Mouse (Mus musculus) hindbrain, embryonic 10.5 days (tissue): ENCODE results near the gene Misp. TPM values are rescaled to one million over a fixed set of nuclear protein-coding genes. Genes with fewer than 3 reads are reported as not detected.
A peak's percentile ranks its signal among the peaks of the same experiment; 100 is the strongest.

Source experiments
- DNase-seq: peaks from one replicate; pipeline ENCODE4 v3.0.0-alpha.2; 2017; ENCODE audit warnings: low spot score
- H3K27ac ChIP-seq: fragments of 300-500 bp; sonication (generic); 2 replicates; pipeline ENCODE4 v1.5.1; 2016; ENCODE audit warnings: mild to moderate bottlenecking, moderate library complexity
- H3K27me3 ChIP-seq: fragments of 300-500 bp; sonication (generic); 2 replicates; pipeline ENCODE4 v1.6.1; 2016; ENCODE audit warnings: mild to moderate bottlenecking; ENCODE audit not compliant: poor library complexity, insufficient read depth, severe bottlenecking
- H3K36me3 ChIP-seq: fragments of 300-500 bp; sonication (generic); 2 replicates; pipeline ENCODE4 v1.6.1; 2016; ENCODE audit warnings: mild to moderate bottlenecking, moderate library complexity
- H3K4me1 ChIP-seq: fragments of 300-500 bp; sonication (generic); replicated peaks from 2 replicates; pipeline ENCODE4 v1.6.1; 2016; ENCODE audit warnings: mild to moderate bottlenecking
- H3K4me3 ChIP-seq: fragments of 300-500 bp; sonication (generic); 2 replicates; pipeline ENCODE4 v1.5.1; 2016; ENCODE audit warnings: mild to moderate bottlenecking, moderate library complexity
- H3K9me3 ChIP-seq: fragments of 300-500 bp; sonication (generic); 2 replicates; pipeline ENCODE4 v1.6.1; 2016; ENCODE audit warnings: mild to moderate bottlenecking, moderate library complexity
- WGBS: fragments of 180-500 bp; shearing (Covaris S2); methylation state at CpG from one replicate; pipeline ENCODE4 v1.1.7; 2016; 5-methylcytosine and 5-hydroxymethylcytosine counted together
- polyA plus RNA-seq: library from polyadenylated mRNA; unstranded; fragments of >200 nt; fragmentation: Nextera tagmentation; extraction: Ambion mirVana; gene quantifications from 2 replicates; pipeline ENCODE4 v1.2.1, GENCODE M21; 2016

Gene Misp
- polyA plus RNA-seq, 1 experiment from 2014 or later: 1.0 TPM

DNA sequence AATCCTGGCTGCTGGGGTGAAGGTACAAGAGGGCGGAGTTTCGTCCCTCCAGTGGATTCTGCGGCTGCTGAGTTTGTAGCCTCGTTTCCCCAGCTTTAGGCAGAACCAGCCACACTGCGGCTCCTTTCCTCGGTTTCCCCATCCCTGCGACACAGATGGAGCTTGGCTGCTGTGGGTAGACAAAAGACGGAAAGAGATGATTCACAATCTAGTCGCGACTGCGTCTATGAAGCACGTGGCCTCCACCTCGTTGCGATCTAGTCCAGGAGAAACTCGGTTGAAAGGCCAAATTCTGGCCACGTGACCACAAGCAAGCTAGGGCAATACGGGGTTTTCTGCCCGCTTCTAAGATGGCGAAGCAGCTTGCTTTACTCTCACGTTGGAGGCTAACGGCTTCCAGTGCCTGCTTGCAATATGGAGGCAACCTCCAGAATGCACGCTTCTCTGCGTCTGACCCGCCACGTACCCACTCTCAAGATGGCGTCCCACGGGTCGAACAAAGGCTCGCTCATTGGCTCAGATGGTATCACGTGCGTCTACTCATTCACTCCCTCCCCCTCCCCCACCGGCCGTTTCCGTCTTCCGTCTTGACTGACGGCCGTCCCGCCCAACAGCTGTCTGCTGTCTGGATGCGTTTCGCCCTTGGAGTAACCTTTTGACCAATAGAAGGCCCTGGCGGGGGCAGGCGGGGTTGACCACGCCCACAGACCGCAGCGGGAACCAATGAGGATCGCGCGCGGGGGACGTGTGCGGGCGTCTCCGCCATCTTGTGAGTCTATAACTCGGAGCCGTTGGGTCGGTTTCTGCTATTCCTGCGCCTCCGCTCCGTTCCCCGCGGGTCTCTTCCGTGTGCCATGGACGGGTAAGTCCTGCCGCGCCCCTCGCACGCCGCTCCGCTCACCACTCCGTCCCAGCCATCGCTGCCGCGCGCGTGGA lies 33.3 kb downstream of the Misp start, which contains the start of gene Ptbp1:
Gene Ptbp1, plus strand, starts transcription at position 568 of the 936 bp plus-strand sequence.
- DNase-seq: peak; percentile 100
- Histone ChIP-seq H3K27ac (peak within 1 kb of the TSS; percentile 100), H3K4me1 (peaks cover 59% of the 10 kb centered on the region), H3K4me3 (peak within 1 kb of the TSS; percentile 98), H3K27me3 (no peaks in the 10 kb centered on the region), H3K36me3 (peaks cover 45% of the 10 kb centered on the region), H3K9me3 (no peaks in the 10 kb centered on the region)
- under 1% methylated on average over 75 of the region's 75 CpGs for WGBS

DNA sequence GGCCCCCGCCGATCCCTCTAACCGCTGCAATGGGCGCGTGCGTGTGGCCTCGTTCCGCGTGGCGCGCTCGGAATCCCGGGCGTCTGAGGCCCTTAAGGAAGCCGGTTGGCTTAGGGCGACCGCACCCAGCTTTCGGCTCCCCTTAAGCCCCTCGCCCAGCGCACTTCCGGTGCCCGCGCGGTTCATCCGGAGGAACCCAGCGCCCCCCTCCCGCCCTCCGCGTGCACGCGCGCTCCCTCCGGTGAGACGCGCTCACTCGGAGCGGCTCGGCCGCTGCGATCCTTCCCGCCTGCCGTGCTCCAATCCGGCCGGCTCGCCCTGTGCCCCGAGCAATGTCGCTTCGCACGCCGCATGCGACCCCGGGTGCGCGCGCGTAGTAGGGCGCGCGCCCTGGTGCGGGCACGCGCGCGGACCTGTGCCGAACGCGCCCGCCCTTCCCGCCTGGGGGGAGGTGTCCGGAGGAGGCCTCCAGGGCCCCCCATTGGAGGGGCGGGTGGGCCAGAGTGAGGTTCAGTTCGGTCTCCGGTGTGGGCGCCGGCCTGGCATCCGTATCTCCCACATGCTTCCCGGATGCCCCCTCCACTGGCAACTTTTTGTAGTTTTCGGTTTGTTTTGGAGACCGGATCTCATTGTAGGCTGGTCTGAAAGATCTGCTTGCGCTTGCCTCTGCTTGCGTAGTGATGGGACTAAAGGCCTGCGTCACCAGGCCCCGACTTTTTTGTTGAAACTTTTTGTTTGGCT lies 34.2 kb downstream of the Misp start:
- H3K36me3 ChIP-seq: peaks cover 54% of the 10 kb centered on the region
- peaks cover 60% of the 10 kb centered on the region for H3K4me1 ChIP-seq
- under 1% methylated on average over 83 of the region's 83 CpGs for WGBS

DNA sequence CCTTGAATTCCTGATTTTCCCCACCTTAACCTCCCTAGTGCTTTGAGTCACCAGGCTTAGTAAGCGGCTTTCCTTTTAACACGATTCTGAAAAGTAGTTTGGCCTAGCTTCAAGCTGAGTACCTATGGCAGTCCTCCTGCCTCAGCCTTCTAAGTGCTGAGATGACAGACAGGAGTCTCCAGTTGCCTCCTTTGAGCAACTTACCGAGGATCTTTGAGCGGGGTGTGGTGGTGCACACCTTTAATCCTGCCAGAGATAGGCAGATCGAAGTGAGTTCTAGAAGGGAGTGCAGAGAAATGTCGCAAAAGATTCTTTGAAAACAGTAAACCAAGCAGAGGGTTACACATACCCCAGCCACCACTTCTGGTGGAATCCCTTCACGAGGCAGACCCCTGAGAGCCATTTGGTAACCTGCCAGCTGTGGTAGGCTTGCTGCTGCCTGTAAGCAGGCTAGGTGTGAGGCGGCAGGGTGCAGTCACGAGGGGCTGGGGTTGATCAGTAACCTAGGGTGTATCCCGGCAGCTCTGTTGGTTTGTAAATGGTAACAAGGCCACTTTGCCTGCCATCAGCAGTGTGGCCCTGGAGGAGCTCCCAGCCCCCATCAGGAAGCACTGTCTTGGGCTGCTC lies 34.9 kb downstream of the Misp start:
- H3K9me3 ChIP-seq: no peaks in the 10 kb centered on the region
- peak overlapping the region; percentile 98 for H3K4me3 ChIP-seq
- H3K36me3 ChIP-seq: peaks cover 57% of the 10 kb centered on the region
- no peaks in the 10 kb centered on the region for H3K27me3 ChIP-seq
- DNase-seq: no peak
- WGBS: 8% methylated on average over 10 of the region's 10 CpGs
- H3K4me1 ChIP-seq: peaks cover 66% of the 10 kb centered on the region
- H3K27ac ChIP-seq: peak overlapping the region; percentile 100

More for the DNA sequence above, 34.2 kb downstream of the Misp start:
- H3K9me3 ChIP-seq: no peaks in the 10 kb centered on the region
- H3K27ac ChIP-seq: peak overlapping the region; percentile 100
- H3K4me3 ChIP-seq: peak overlapping the region; percentile 98
- H3K27me3 ChIP-seq: no peaks in the 10 kb centered on the region
- peak; percentile 81 for DNase-seq

DNA sequence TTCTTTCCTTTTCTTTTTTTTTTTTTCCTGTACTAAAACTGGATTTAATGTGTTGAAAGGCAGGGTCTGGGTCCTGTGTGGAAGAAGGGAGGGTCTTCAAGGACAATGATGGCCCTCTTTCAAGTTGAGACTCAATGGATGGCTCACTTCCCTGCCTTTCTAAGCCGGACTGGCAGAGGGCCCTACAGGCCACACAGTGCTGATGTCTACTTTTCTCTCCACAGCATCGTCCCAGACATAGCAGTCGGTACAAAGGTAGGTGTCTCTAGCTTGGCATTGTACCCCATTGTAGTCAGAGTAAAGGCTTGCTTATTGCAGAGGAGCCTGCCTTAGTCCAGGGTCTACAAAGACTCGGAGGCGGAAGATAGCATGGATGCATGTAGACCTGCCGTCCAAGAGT lies 35.5 kb downstream of the Misp start:
- H3K9me3 ChIP-seq: no peaks in the 10 kb centered on the region
- peaks cover 69% of the 10 kb centered on the region for H3K4me1 ChIP-seq
- WGBS: 62% methylated on average over 6 of the region's 6 CpGs
- H3K27me3 ChIP-seq: no peaks in the 10 kb centered on the region
- peak overlapping the region; percentile 98 for H3K4me3 ChIP-seq
- no peak for DNase-seq
- peaks cover 58% of the 10 kb centered on the region for H3K36me3 ChIP-seq
- H3K27ac ChIP-seq: peak overlapping the region; percentile 100; the same call in 1 of the 2 replicates

DNA sequence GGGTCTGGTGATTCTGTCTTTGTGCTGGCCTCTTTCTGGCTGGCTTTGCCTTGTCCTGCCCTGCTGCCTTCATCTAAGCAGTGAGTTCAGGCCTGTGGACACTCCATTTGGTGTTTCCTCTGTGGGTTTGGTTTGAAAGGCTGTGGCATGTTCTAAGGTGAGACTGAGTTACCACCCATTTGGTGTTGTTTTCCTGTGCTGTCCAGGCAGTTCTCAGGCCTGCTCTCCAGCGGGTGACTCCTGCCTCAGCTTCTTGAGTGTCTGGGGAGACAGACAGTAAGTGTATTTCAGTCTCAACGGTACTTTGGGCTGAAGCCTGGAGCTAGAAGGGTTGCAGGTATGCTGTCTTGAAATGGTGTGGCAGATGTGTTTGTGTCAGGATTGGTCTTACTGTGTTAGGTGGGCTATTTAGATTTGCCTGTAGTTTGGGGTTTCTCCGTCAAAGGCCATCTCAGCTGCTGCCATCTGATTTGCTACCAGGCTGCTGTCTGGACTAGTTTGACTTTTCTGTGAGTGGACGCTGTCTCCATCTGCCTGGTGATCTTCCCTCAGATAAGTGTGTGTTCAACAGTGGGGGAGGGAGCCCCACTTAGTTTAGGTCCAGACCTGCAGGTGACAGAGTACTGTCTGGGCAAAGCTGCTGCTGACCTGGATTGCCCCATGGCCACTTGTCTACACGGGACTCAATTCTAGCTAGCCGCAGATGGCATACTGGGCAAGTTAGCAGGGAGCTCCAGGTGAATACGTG lies 36.1 kb downstream of the Misp start:
- 74% methylated on average over 7 of the region's 7 CpGs for WGBS
- peaks cover 64% of the 10 kb centered on the region for H3K4me1 ChIP-seq
- H3K9me3 ChIP-seq: no peaks in the 10 kb centered on the region
- peak overlapping the region; percentile 98 for H3K4me3 ChIP-seq
- H3K27ac ChIP-seq: peak overlapping the region; percentile 100
- peaks cover 64% of the 10 kb centered on the region for H3K36me3 ChIP-seq
- DNase-seq: no peak
- H3K27me3 ChIP-seq: no peaks in the 10 kb centered on the region

DNA sequence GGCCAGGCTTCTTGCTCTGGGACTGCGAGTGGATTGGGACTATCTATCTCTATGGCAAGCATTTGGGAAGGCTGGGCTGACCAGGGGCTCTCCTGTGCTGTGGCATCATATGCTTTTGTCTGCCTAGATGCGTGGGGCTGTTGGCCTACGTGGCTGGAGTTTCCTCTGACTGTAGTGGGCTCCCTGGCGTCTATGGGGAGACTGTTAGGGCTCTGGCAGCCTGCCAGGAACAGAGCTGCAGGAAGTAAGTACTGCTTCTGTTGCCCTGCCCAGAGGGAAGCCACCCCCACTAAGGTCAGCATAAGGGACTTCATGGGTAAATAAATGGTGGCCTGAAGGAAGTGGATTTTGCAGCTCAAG lies 36.6 kb downstream of the Misp start:
- WGBS: 60% methylated on average over 4 of the region's 4 CpGs
- H3K4me1 ChIP-seq: peaks cover 59% of the 10 kb centered on the region
- H3K36me3 ChIP-seq: peaks cover 70% of the 10 kb centered on the region
- no peak for DNase-seq
- peak overlapping the region; percentile 98 for H3K4me3 ChIP-seq
- H3K27me3 ChIP-seq: no peaks in the 10 kb centered on the region
- H3K27ac ChIP-seq: peak overlapping the region; percentile 100
- no peaks in the 10 kb centered on the region for H3K9me3 ChIP-seq

DNA sequence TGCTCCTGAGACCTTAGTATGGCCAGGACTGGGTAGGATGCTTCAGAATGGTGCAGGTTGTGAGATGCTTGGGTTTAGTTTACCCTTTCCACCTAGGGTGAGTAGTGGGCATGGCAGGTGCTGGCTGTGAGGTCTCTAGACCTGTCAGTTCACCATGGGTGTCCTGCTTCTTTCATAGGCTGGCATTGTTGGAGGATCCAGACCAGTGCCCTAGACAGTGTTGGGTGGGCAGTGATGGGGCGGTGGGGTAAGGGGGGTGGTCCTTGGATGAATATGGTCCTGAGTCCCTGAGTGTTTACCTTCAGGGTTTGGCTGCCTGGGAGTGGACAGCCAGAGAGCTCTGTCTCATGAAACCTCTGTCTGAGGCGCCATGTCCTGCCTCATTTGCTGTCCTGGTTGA lies 37.1 kb downstream of the Misp start:
- peaks cover 54% of the 10 kb centered on the region for H3K4me1 ChIP-seq
- H3K36me3 ChIP-seq: peaks cover 74% of the 10 kb centered on the region
- H3K4me3 ChIP-seq: peak overlapping the region; percentile 98
- no peaks in the 10 kb centered on the region for H3K9me3 ChIP-seq
- WGBS: 90% methylated on average over 2 of the region's 2 CpGs
- peak overlapping the region; percentile 100; the same call in 1 of the 2 replicates for H3K27ac ChIP-seq
- H3K27me3 ChIP-seq: no peaks in the 10 kb centered on the region
- no peak for DNase-seq

DNA sequence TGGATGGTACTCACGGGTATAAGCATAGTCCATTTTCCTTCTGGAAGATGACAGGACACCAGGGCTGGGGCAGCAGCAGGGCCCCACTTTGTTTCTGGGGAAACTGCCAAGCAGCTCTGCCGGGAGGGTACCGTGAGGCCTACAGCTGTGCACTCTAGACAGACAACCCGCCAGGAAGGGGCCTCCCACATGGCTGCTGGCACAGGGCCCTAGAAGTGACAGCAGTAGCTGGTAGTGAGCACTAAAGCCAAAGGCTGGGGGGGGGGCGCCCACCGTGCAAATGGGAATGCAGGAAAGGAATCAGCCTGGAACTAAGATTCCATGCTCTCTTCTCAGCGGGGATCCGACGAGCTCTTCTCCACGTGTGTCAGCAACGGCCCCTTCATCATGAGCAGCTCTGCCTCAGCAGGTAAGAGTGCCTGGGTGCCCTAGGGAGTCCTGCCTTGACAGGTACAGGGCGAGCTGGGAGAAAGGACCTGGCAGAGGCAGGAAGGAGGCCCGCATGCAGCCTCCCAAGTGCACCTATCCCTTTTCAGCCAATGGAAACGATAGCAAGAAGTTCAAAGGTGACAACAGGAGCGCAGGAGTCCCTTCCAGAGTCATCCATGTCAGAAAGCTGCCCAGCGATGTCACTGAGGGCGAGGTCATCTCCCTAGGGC lies 37.8 kb downstream of the Misp start:
- no peak for DNase-seq
- Histone ChIP-seq H3K9me3 (no peaks in the 10 kb centered on the region), H3K4me3 (peak overlapping the region; percentile 98; the same call in 1 of the 2 replicates), H3K4me1 (peaks cover 49% of the 10 kb centered on the region), H3K27me3 (no peaks in the 10 kb centered on the region), H3K27ac (no peak overlapping the region), H3K36me3 (peaks cover 81% of the 10 kb centered on the region)
- 74% methylated on average over 17 of the region's 17 CpGs for WGBS

DNA sequence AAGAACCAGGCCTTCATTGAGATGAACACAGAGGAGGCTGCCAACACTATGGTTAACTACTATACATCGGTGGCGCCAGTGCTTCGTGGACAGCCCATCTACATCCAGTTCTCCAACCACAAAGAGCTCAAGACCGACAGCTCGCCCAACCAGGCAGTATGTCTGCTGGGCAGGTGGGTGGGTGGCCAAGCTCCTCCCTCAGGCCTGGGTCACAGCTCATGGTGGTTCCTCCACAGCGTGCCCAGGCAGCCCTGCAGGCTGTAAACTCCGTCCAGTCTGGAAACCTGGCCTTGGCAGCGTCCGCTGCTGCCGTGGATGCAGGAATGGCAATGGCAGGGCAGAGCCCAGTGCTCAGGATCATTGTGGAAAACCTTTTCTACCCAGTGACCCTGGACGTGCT lies 38.3 kb downstream of the Misp start:
- no peak for DNase-seq
- no peaks in the 10 kb centered on the region for H3K9me3 ChIP-seq
- no peak overlapping the region for H3K4me3 ChIP-seq
- 91% methylated on average over 11 of the region's 11 CpGs for WGBS
- H3K27me3 ChIP-seq: no peaks in the 10 kb centered on the region
- H3K4me1 ChIP-seq: peaks cover 49% of the 10 kb centered on the region
- peaks cover 87% of the 10 kb centered on the region for H3K36me3 ChIP-seq
- no peak overlapping the region for H3K27ac ChIP-seq

DNA sequence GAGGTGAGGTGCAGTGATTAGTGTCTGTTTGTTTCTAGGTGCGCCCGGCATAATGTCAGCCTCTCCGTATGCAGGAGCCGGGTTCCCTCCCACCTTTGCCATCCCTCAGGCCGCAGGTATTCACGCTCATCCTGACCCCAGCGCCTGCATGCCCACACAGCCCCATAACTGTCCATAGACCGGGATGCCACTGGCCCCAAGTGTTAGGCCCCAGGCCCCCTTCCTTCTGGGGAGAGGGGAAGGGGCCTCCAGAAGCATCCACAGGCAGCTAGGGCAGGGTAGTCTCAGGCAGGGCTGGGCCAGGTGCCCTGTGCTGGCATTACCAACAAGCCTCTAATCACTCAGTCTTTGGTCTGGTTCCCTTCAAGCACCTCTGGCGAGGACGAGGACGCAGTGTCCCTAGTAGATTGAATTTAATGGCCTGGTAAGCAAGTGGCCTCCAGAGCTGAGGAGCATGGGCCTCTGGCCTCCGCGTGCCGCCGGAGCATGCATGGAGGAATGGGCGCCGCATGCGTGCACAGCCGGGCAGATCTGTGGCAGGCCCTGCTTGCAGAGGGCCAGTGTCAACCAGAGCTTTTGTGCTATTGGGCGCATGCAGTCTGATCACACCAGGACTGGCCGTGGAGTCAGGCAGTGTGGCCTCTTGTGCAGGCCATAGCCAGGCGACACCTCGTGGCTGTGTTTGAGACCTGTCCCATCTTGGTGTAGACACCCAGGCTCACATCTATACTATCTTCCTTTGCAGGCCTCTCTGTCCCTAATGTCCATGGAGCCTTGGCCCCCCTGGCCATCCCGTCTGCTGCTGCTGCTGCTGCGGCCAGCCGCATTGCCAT lies 39.5 kb downstream of the Misp start:
- Histone ChIP-seq H3K27me3 (no peaks in the 10 kb centered on the region), H3K9me3 (no peaks in the 10 kb centered on the region), H3K36me3 (peaks cover 98% of the 10 kb centered on the region), H3K4me3 (0 out of 2 replicates have a peak overlapping the region, but pooled peaks have one; percentile 2), H3K27ac (no peak overlapping the region), H3K4me1 (peaks cover 55% of the 10 kb centered on the region)
- DNase-seq: no peak
- 95% methylated on average over 26 of the region's 26 CpGs for WGBS
